Mouse (Mus musculus) kidney, postnatal 4 days (tissue): ENCODE measurements around the gene Slc25a30.
A peak's percentile ranks its signal among the peaks of the same experiment; 100 is the strongest.
"Not testable (repeated sequence)": the region's sequence is repeated elsewhere in the genome, so short reads cannot be mapped to it uniquely, and the experiment has no call there.

Experiments used
- DNase-seq, 2 experiments: peaks; one replicate each; pipeline ENCODE4 v3.0.0; 2021; ENCODE audit warnings: mixed read lengths in 2 of 2

Gene Slc25a30

GRCm38 (mm10) chr14:75791372-75791771, 4.5 kb upstream of the Slc25a30 start:
- DNase-seq: no peak

GRCm38 (mm10) chr14:75790411-75790996, 3.7 kb upstream of the Slc25a30 start:
- no peak for DNase-seq

- no peak for DNase-seq
Measured at GRCm38 (mm10) chr14:75789291-75789690, 2.5 kb upstream of the Slc25a30 start.

GRCm38 (mm10) chr14:75787794-75788175, 948 bp upstream of the Slc25a30 start:
- DNase-seq: no peak

- no peak for DNase-seq
Measured at GRCm38 (mm10) chr14:75786424-75786867, 391 bp downstream of the Slc25a30 start.

GRCm38 (mm10) chr14:75779913-75780312, 6.9 kb downstream of the Slc25a30 start:
- DNase-seq: no peak

GRCm38 (mm10) chr14:75776637-75777036, 10.2 kb downstream of the Slc25a30 start:
- DNase-seq: peak in 1 of 2 experiments; percentile 32

GRCm38 (mm10) chr14:75773431-75773830, 13.4 kb downstream of the Slc25a30 start:
- DNase-seq: no peak

GRCm38 (mm10) chr14:75772407-75772806, 14.4 kb downstream of the Slc25a30 start:
- DNase-seq: not testable (repeated sequence)

- DNase-seq: peak in 1 of 2 experiments; percentile 42
Measured at GRCm38 (mm10) chr14:75771101-75771501, 15.7 kb downstream of the Slc25a30 start.

- DNase-seq: no peak
Measured at GRCm38 (mm10) chr14:75769334-75769733, 17.5 kb downstream of the Slc25a30 start.

GRCm38 (mm10) chr14:75768275-75768608, 18.6 kb downstream of the Slc25a30 start:
- DNase-seq: no peak

GRCm38 (mm10) chr14:75767492-75768274, 19.2 kb downstream of the Slc25a30 start:
- peak; percentile 81 to 85 for DNase-seq

- DNase-seq: peak in 1 of 2 experiments; percentile 47
Measured at GRCm38 (mm10) chr14:75761028-75761805, 25.6 kb downstream of the Slc25a30 start.

GRCm38 (mm10) chr14:75758401-75758800, 28.4 kb downstream of the Slc25a30 start:
- no peak for DNase-seq

- DNase-seq: no peak
Measured at GRCm38 (mm10) chr14:75757821-75758220, 29.0 kb downstream of the Slc25a30 start.

- no peak for DNase-seq
Measured at GRCm38 (mm10) chr14:75756971-75757370, 29.9 kb downstream of the Slc25a30 start.

- DNase-seq: peak; percentile 97 to 98
Measured at GRCm38 (mm10) chr14:75753991-75754817, 32.6 kb downstream of the Slc25a30 start, which contains the start of gene Cog3. Cog3 (minus strand) TSS chr14:75754517.

GRCm38 (mm10) chr14:75753206-75753605, 33.6 kb downstream of the Slc25a30 start:
- no peak for DNase-seq

GRCm38 (mm10) chr14:75751040-75751439, 35.8 kb downstream of the Slc25a30 start:
- no peak for DNase-seq

GRCm38 (mm10) chr14:75749123-75749522, 37.7 kb downstream of the Slc25a30 start:
- no peak for DNase-seq

GRCm38 (mm10) chr14:75747960-75748359, 38.9 kb downstream of the Slc25a30 start:
- no peak for DNase-seq

GRCm38 (mm10) chr14:75741904-75742303, 44.9 kb downstream of the Slc25a30 start:
- no peak for DNase-seq
